ENCODE assay signal across 19 mouse cellular contexts in the genomic region with DNA sequence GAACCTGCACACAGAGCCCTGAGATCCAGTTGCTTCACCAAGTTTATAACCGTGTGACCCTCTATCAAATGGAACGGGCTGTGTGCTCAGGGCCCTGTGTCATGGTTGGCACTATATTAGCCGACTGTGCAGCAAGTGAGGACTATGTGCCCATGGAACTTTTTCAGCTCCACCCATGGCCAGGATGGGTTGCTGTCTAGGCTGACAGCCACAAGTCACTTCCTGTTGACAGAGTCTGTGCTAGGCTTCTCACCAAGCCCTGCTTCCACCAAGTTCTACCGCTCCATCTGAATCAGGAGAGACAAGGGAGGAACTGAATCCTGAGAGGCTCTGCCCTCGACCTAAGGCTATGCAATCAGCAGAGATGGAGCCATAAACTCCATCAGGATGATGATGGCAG. TPM values are rescaled to one million over a fixed set of nuclear protein-coding genes. Genes with fewer than 3 reads are reported as not detected.
DNase-seq lines count a peak whose midpoint lies in the region; ATAC-seq and TF ChIP-seq lines count a peak whose summit lies in the region.
"Had no signal": no experiment of that assay in that cellular context is flagged by ENCODE, and none has a peak within 500 bp of the region (broad histone marks: within the 10 kb centered on the region; RNA-seq: fewer than 3 reads in every experiment).

No protein-coding gene starts in this region.

- TF ChIP-seq EP300 in lung, postnatal 0 days (IDR thresholded peaks at IDR 0.05) = no peak

- peaks cover 12% of the 10 kb centered on the region for H3K4me1 ChIP-seq in lung, postnatal 0 days (ENCODE audit: insufficient read depth, low read depth, low read length)
- H3K4me1 ChIP-seq in lung, adult 2 months (ENCODE audit: control insufficient read depth, insufficient read depth, low read length) = peaks cover 5% of the 10 kb centered on the region
- peaks cover 17% of the 10 kb centered on the region for H3K4me1 ChIP-seq in intestine, embryonic 15.5 days (replicated peaks)

- peak; percentile 16 for DNase-seq in lung, postnatal 0 days (ENCODE audit: low spot score)
- no peak for DNase-seq in lung, adult 2 months
- DNase-seq in adipocyte (ENCODE audit: low spot score) = peak; percentile 78
- peak; percentile 42 to 59 for DNase-seq in thymus, postnatal 36 days
- DNase-seq in embryo, embryonic 11 days = no peak
- DNase-seq: adrenal gland, postnatal 10 days; gastrocnemius, postnatal 36 days; kidney, postnatal 14 days had no signal

- no peaks in the 10 kb centered on the region for H3K27me3 ChIP-seq in lung, postnatal 0 days (replicated peaks; ENCODE audit: insufficient read depth, low read length)
- no peaks in the 10 kb centered on the region for H3K27me3 ChIP-seq in intestine, embryonic 15.5 days (replicated peaks)
- H3K27me3 ChIP-seq: limb, embryonic 13.5 days; lung, embryonic 15.5 days; midbrain, embryonic 12.5 days; neural tube, embryonic 12.5 days had no signal

- H3K4me3 ChIP-seq in lung, postnatal 0 days (ENCODE audit: low read depth, low read length) = no peak overlapping the region
- H3K4me3 ChIP-seq in lung, adult 2 months (replicated peaks; ENCODE audit: extremely low read depth, low read depth, low read length) = no peak overlapping the region
- no peak overlapping the region for H3K4me3 ChIP-seq in intestine, embryonic 15.5 days (replicated peaks)
- H3K4me3 ChIP-seq: erythroblast, embryonic 14.5 days; hindbrain, embryonic 10.5 days; left cerebral cortex, adult 2 months; limb, embryonic 13.5 days; lung, embryonic 15.5 days; midbrain, embryonic 12.5 days; neural tube, embryonic 12.5 days had no signal

- H3K9me3 ChIP-seq in lung, postnatal 0 days (ENCODE audit: low read length) = no peaks in the 10 kb centered on the region
- no peaks in the 10 kb centered on the region for H3K9me3 ChIP-seq in intestine, embryonic 15.5 days
- H3K9me3 ChIP-seq: hindbrain, embryonic 10.5 days; limb, embryonic 13.5 days; lung, embryonic 15.5 days; midbrain, embryonic 12.5 days; neural tube, embryonic 12.5 days had no signal

- WGBS in lung, postnatal 0 days = 62% methylated on average over 5 of the region's 5 CpGs
- WGBS in lung, adult 2 months = 41% methylated on average over 5 of the region's 5 CpGs
- WGBS in intestine, embryonic 15.5 days = 77% methylated on average over 5 of the region's 5 CpGs

- no peaks in the 10 kb centered on the region for H3K36me3 ChIP-seq in lung, postnatal 0 days (ENCODE audit: insufficient read depth, low read length)
- H3K36me3 ChIP-seq in intestine, embryonic 15.5 days = no peaks in the 10 kb centered on the region
- H3K36me3 ChIP-seq: limb, embryonic 13.5 days; lung, embryonic 15.5 days; midbrain, embryonic 12.5 days; neural tube, embryonic 12.5 days had no signal

- H3K4me2 ChIP-seq in lung, postnatal 0 days (replicated peaks; ENCODE audit: low read depth, low read length) = no peak overlapping the region
- no peak overlapping the region for H3K4me2 ChIP-seq in intestine, embryonic 15.5 days (replicated peaks)
- H3K4me2 ChIP-seq: limb, embryonic 13.5 days; lung, embryonic 15.5 days; midbrain, embryonic 12.5 days; neural tube, embryonic 12.5 days had no signal

- no peak overlapping the region for H3K9ac ChIP-seq in lung, postnatal 0 days (replicated peaks; ENCODE audit: low read depth)
- no peak overlapping the region for H3K9ac ChIP-seq in intestine, embryonic 15.5 days
- H3K9ac ChIP-seq: limb, embryonic 13.5 days; lung, embryonic 15.5 days; midbrain, embryonic 12.5 days; neural tube, embryonic 12.5 days had no signal

- TF ChIP-seq CTCF in lung, postnatal 0 days (IDR thresholded peaks at IDR 0.05) = no peak
- TF ChIP-seq CTCF in lung, adult 2 months (IDR thresholded peaks at IDR 0.05; ENCODE audit: insufficient read depth, low read length) = no peak

- TF ChIP-seq POLR2A in lung, adult 2 months (IDR thresholded peaks at IDR 0.05; ENCODE audit: borderline replicate concordance, extremely low read depth, low read depth, low read length) = no peak

- no peak overlapping the region for H3K27ac ChIP-seq in lung, postnatal 0 days (ENCODE audit: low read length)
- H3K27ac ChIP-seq in intestine, embryonic 15.5 days = no peak overlapping the region
- H3K27ac ChIP-seq: hindbrain, embryonic 10.5 days; left cerebral cortex, adult 2 months; limb, embryonic 13.5 days; lung, embryonic 15.5 days; midbrain, embryonic 12.5 days; neural tube, embryonic 12.5 days had no signal

- ATAC-seq in lung, postnatal 0 days = no peak
- ATAC-seq in megakaryocyte, adult 5-6 weeks (ENCODE audit: poor library complexity, severe bottlenecking) = peak; percentile 57
- no peak for ATAC-seq in intestine, embryonic 15.5 days
- ATAC-seq: forebrain, embryonic 16.5 days; intestine, embryonic 16.5 days had no signal

RNA-seq across cellular contexts. Expression of a gene that starts 6.6 kb away (rescaled TPM):
- polyA plus RNA-seq in lung, postnatal 0 days (2015; fragmentation: Nextera tagmentation; extraction: Ambion mirVana) = 7.4 and 7.7 TPM in 2 replicates
- 11.7 and 12.2 TPM in 2 replicates for polyA plus RNA-seq in lung, adult 2 months (2012; rRNA removed)
- 41.7 and 41.9 TPM in 2 replicates for total RNA-seq in megakaryocyte, adult 5-6 weeks (2015)
- total RNA-seq in megakaryocyte, adult 5-6 weeks (2017) = 28.4 and 34.1 TPM in 2 replicates
- 40.3 and 41.8 TPM in 2 replicates for polyA plus RNA-seq in intestine, embryonic 15.5 days (2015; fragmentation: Nextera tagmentation; extraction: Ambion mirVana)

RNA-seq across cellular contexts. Expression of a gene that starts 10.1 kb away (rescaled TPM):
- 27.3 and 31.3 TPM in 2 replicates for polyA plus RNA-seq in lung, postnatal 0 days (2015; fragmentation: Nextera tagmentation; extraction: Ambion mirVana)
- polyA plus RNA-seq in lung, adult 2 months (2012; rRNA removed) = 192 and 213 TPM in 2 replicates
- total RNA-seq in megakaryocyte, adult 5-6 weeks (2015) = 27.4 and 34.6 TPM in 2 replicates
- total RNA-seq in megakaryocyte, adult 5-6 weeks (2017) = 30.0 and 35.9 TPM in 2 replicates
- 10.8 and 12.2 TPM in 2 replicates for polyA plus RNA-seq in intestine, embryonic 15.5 days (2015; fragmentation: Nextera tagmentation; extraction: Ambion mirVana)

RNA-seq across cellular contexts. Expression of a gene that starts 15.5 kb away (rescaled TPM):
- 203 and 206 TPM in 2 replicates for polyA plus RNA-seq in lung, postnatal 0 days (2015; fragmentation: Nextera tagmentation; extraction: Ambion mirVana)
- 108 and 109 TPM in 2 replicates for polyA plus RNA-seq in lung, adult 2 months (2012; rRNA removed)
- 272 and 308 TPM in 2 replicates for total RNA-seq in megakaryocyte, adult 5-6 weeks (2015)
- 132 and 149 TPM in 2 replicates for total RNA-seq in megakaryocyte, adult 5-6 weeks (2017)
- 545 and 612 TPM in 2 replicates for polyA plus RNA-seq in intestine, embryonic 15.5 days (2015; fragmentation: Nextera tagmentation; extraction: Ambion mirVana)

RNA-seq across cellular contexts. Expression of a gene that starts 50.1 kb away (rescaled TPM):
- 14.3 and 14.5 TPM in 2 replicates for polyA plus RNA-seq in lung, postnatal 0 days (2015; fragmentation: Nextera tagmentation; extraction: Ambion mirVana)
- polyA plus RNA-seq in lung, adult 2 months (2012; rRNA removed) = 13.8 and 14.9 TPM in 2 replicates
- 52.6 and 53.0 TPM in 2 replicates for total RNA-seq in megakaryocyte, adult 5-6 weeks (2015)
- total RNA-seq in megakaryocyte, adult 5-6 weeks (2017) = 57.5 and 63.1 TPM in 2 replicates
- polyA plus RNA-seq in intestine, embryonic 15.5 days (2015; fragmentation: Nextera tagmentation; extraction: Ambion mirVana) = 17.1 and 18.8 TPM in 2 replicates

RNA-seq across cellular contexts. Expression of a gene that starts 50.2 kb away (rescaled TPM):
- 66.8 and 70.0 TPM in 2 replicates for polyA plus RNA-seq in lung, postnatal 0 days (2015; fragmentation: Nextera tagmentation; extraction: Ambion mirVana)
- 122 and 162 TPM in 2 replicates for polyA plus RNA-seq in lung, adult 2 months (2012; rRNA removed)
- total RNA-seq in megakaryocyte, adult 5-6 weeks (2015) = 85.8 and 88.2 TPM in 2 replicates
- total RNA-seq in megakaryocyte, adult 5-6 weeks (2017) = 33.0 and 37.6 TPM in 2 replicates
- polyA plus RNA-seq in intestine, embryonic 15.5 days (2015; fragmentation: Nextera tagmentation; extraction: Ambion mirVana) = 58.0 and 76.0 TPM in 2 replicates

Comparison
In these comparisons a context has a peak if more than half of its experiments do, and no peak if none do; other contexts are left out.
1. DNase-seq: peak in lung, postnatal 0 days (single experiment), adipocyte (single experiment) and thymus, postnatal 36 days (2 of 2); none in lung, adult 2 months (single experiment) and embryo, embryonic 11 days (single experiment).